Mouse (Mus musculus): ENCODE data around the gene Ptprk.

DNA sequence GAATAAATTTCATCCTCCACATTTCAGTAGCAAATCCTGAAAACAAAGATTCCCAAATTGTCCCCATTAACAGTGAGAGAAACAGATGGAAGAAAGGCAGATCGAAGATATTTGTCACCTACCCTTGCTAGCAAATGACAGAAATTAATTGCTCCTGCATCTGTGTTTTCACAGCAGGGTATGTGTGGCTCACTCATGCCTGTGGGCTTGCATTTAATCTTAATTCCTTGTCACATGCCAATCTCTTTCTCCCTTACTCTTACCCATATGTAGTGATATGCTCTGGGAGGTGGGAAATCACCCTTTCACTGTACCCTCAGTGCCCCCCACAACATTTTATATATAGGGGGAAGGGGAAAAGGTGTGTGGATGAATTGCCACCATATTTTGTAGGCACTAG, 15.4 kb upstream of the Ptprk start:
- TF ChIP-seq POLR2A (IDR thresholded peaks at IDR 0.05; ENCODE audit: control insufficient read depth, extremely low read depth, insufficient read depth, low read length, poor library complexity) (no peak), CTCF (IDR thresholded peaks at IDR 0.05; ENCODE audit: borderline replicate concordance, control insufficient read depth, extremely low read depth, insufficient read depth, low read length, poor library complexity) (no peak)
